ENCODE assay signal across 26 mouse cellular contexts in genomic region chr11:68933885-68934507, GRCm38 (mm10). TPM values are rescaled to one million over a fixed set of nuclear protein-coding genes. Genes with fewer than 3 reads are reported as not detected.
A peak's percentile ranks its signal among the peaks of the same experiment; 100 is the strongest.
DNase-seq lines count a peak whose midpoint lies in the region; ATAC-seq lines count a peak whose summit lies in the region.
"Had no signal": no experiment of that assay in that cellular context is flagged by ENCODE, and none has a peak within 500 bp of the region (broad histone marks: within the 10 kb centered on the region; RNA-seq: fewer than 3 reads in every experiment).

No protein-coding gene starts in this region.

- H3K4me1 ChIP-seq in forebrain, embryonic 12.5 days = no peaks in the 10 kb centered on the region
- H3K4me1 ChIP-seq in forebrain, embryonic 10.5 days = peaks cover under 1% of the 10 kb centered on the region; the same call in 1 of the 2 replicates
- H3K4me1 ChIP-seq in neural tube, embryonic 13.5 days (replicated peaks) = peaks cover under 1% of the 10 kb centered on the region; the same call in 1 of the 2 replicates
- no peaks in the 10 kb centered on the region for H3K4me1 ChIP-seq in midbrain, embryonic 14.5 days (ENCODE audit: control insufficient read depth, insufficient read depth, low read length)
- H3K4me1 ChIP-seq: lung, embryonic 15.5 days had no signal

- no peaks in the 10 kb centered on the region for H3K36me3 ChIP-seq in forebrain, embryonic 12.5 days (replicated peaks)
- no peaks in the 10 kb centered on the region for H3K36me3 ChIP-seq in forebrain, embryonic 10.5 days (replicated peaks)
- H3K36me3 ChIP-seq in neural tube, embryonic 13.5 days = no peaks in the 10 kb centered on the region
- no peaks in the 10 kb centered on the region for H3K36me3 ChIP-seq in midbrain, embryonic 14.5 days (ENCODE audit: control insufficient read depth, insufficient read depth, low read length)
- H3K36me3 ChIP-seq: lung, embryonic 15.5 days had no signal

- no peaks in the 10 kb centered on the region for H3K27me3 ChIP-seq in forebrain, embryonic 12.5 days
- no peaks in the 10 kb centered on the region for H3K27me3 ChIP-seq in forebrain, embryonic 10.5 days (ENCODE audit: poor library complexity, severe bottlenecking)
- H3K27me3 ChIP-seq in neural tube, embryonic 13.5 days = no peaks in the 10 kb centered on the region; the same call in 1 of the 2 replicates
- no peaks in the 10 kb centered on the region for H3K27me3 ChIP-seq in midbrain, embryonic 14.5 days (ENCODE audit: control insufficient read depth, insufficient read depth, low read length)
- H3K27me3 ChIP-seq: lung, embryonic 15.5 days had no signal

- 73% methylated on average over 5 of the region's 5 CpGs for WGBS in forebrain, embryonic 12.5 days
- 82% methylated on average over 5 of the region's 5 CpGs for WGBS in forebrain, embryonic 10.5 days
- 69% methylated on average over 5 of the region's 5 CpGs for WGBS in neural tube, embryonic 13.5 days
- WGBS in midbrain, embryonic 14.5 days = 68% methylated on average over 5 of the region's 5 CpGs

- H3K4me2 ChIP-seq in forebrain, embryonic 12.5 days = no peak overlapping the region
- no peak overlapping the region for H3K4me2 ChIP-seq in neural tube, embryonic 13.5 days
- H3K4me2 ChIP-seq in midbrain, embryonic 14.5 days (ENCODE audit: low read length) = no peak overlapping the region
- H3K4me2 ChIP-seq: heart, embryonic 11.5 days; lung, embryonic 15.5 days had no signal

- peak overlapping the region; percentile 31; the same call in 1 of the 2 replicates for H3K27ac ChIP-seq in forebrain, embryonic 12.5 days
- no peak overlapping the region for H3K27ac ChIP-seq in forebrain, embryonic 10.5 days
- peak overlapping the region; percentile 50; the same call in 1 of the 2 replicates for H3K27ac ChIP-seq in neural tube, embryonic 13.5 days (replicated peaks)
- H3K27ac ChIP-seq in midbrain, embryonic 14.5 days (replicated peaks; ENCODE audit: low read depth, low read length) = peak overlapping the region; percentile 20; the same call in 1 of the 2 replicates
- H3K27ac ChIP-seq: liver, embryonic 14.5 days; lung, embryonic 15.5 days had no signal

- H3K9me3 ChIP-seq in forebrain, embryonic 12.5 days = no peaks in the 10 kb centered on the region
- H3K9me3 ChIP-seq in forebrain, embryonic 10.5 days = no peaks in the 10 kb centered on the region
- no peaks in the 10 kb centered on the region for H3K9me3 ChIP-seq in neural tube, embryonic 13.5 days
- H3K9me3 ChIP-seq in midbrain, embryonic 14.5 days (ENCODE audit: control insufficient read depth, low read length) = no peaks in the 10 kb centered on the region
- H3K9me3 ChIP-seq: lung, embryonic 15.5 days had no signal

- H3K4me3 ChIP-seq in forebrain, embryonic 12.5 days (replicated peaks) = no peak overlapping the region
- no peak overlapping the region for H3K4me3 ChIP-seq in forebrain, embryonic 10.5 days
- H3K4me3 ChIP-seq in neural tube, embryonic 13.5 days = no peak overlapping the region
- H3K4me3 ChIP-seq in midbrain, embryonic 14.5 days (replicated peaks; ENCODE audit: low read depth, low read length) = no peak overlapping the region
- H3K4me3 ChIP-seq: lung, embryonic 15.5 days had no signal

- H3K9ac ChIP-seq in forebrain, embryonic 12.5 days = no peak overlapping the region
- H3K9ac ChIP-seq in neural tube, embryonic 13.5 days = no peak overlapping the region
- H3K9ac ChIP-seq in midbrain, embryonic 14.5 days (replicated peaks; ENCODE audit: low read length) = no peak overlapping the region
- H3K9ac ChIP-seq: liver, embryonic 14.5 days; lung, embryonic 15.5 days had no signal

- no peak for ATAC-seq in forebrain, embryonic 12.5 days (ENCODE audit: low FRiP score)
- no peak for ATAC-seq in neural tube, embryonic 13.5 days (ENCODE audit: low read depth)
- no peak for ATAC-seq in midbrain, embryonic 14.5 days (ENCODE audit: low FRiP score, low TSS enrichment)
- no peak for ATAC-seq in erythroid progenitor cell, adult 5-6 weeks (replicated peaks; ENCODE audit: low FRiP score, poor library complexity, severe bottlenecking)
- ATAC-seq: Patski had no signal

- no peak for DNase-seq in forebrain, embryonic 10.5 days (ENCODE audit: extremely low spot score, low spot score)
- DNase-seq in neural tube, embryonic 10.5 days (ENCODE audit: extremely low spot score, low spot score) = no peak
- DNase-seq in midbrain, embryonic 14.5 days = peak; percentile 46
- no peak for DNase-seq in cerebellum, postnatal 14 days
- DNase-seq in gastrocnemius, postnatal 25 days = no peak
- DNase-seq: adrenal gland, adult 8-10 months; cerebellum, postnatal 25 days; embryo, embryonic 11 days; heart, postnatal 10 days; kidney, adult 2 months; kidney, postnatal 10 days; layer of hippocampus, postnatal 36 days had no signal

RNA-seq across cellular contexts. Expression of gene Odf4, which starts 7.1 kb away (rescaled TPM):
- 0.18 and 0.54 TPM in 2 replicates for polyA plus RNA-seq in forebrain, embryonic 12.5 days (2016; fragmentation: Nextera tagmentation; extraction: Ambion mirVana)
- polyA plus RNA-seq in forebrain, embryonic 10.5 days (2016; fragmentation: Nextera tagmentation; extraction: Ambion mirVana) = not detected in 2 replicates
- 0.40 TPM in 1 of 2 replicates, not detected in the other for polyA plus RNA-seq in neural tube, embryonic 13.5 days (2015; fragmentation: Nextera tagmentation; extraction: Ambion mirVana)
- 0.53 and 1.1 TPM in 2 replicates for polyA plus RNA-seq in midbrain, embryonic 14.5 days (2014; fragmentation: Nextera tagmentation; extraction: Ambion mirVana)
- not detected for total RNA-seq in gastrocnemius, postnatal 25 days (2021)
- not detected in 2 replicates for total RNA-seq in erythroid progenitor cell, adult 5-6 weeks (2015; ENCODE audit: low replicate concordance)
- total RNA-seq in erythroid progenitor cell, adult 5-6 weeks (2017; ENCODE audit: low replicate concordance) = not detected in 2 replicates
- total RNA-seq: gastrocnemius, adult 18-20 months; heart, postnatal 10 days; layer of hippocampus, adult 18-20 months; layer of hippocampus, postnatal 36 days; megakaryocyte progenitor cell, adult 5-6 weeks; monocyte, adult 5-6 weeks had no signal
- polyA plus RNA-seq: embryonic facial prominence, embryonic 14.5 days; heart, embryonic 11.5 days; limb, embryonic 14.5 days; liver, embryonic 14.5 days; lung, embryonic 15.5 days; Patski; small intestine, adult 2 months had no signal

RNA-seq across cellular contexts. Expression of gene Arhgef15, which starts 23.3 kb away (rescaled TPM):
- polyA plus RNA-seq in forebrain, embryonic 12.5 days (2016; fragmentation: Nextera tagmentation; extraction: Ambion mirVana) = 5.6 and 6.4 TPM in 2 replicates
- 6.7 and 6.8 TPM in 2 replicates for polyA plus RNA-seq in forebrain, embryonic 10.5 days (2016; fragmentation: Nextera tagmentation; extraction: Ambion mirVana)
- 14.4 and 14.8 TPM in 2 replicates for polyA plus RNA-seq in neural tube, embryonic 13.5 days (2015; fragmentation: Nextera tagmentation; extraction: Ambion mirVana)
- 19.3 and 19.5 TPM in 2 replicates for polyA plus RNA-seq in midbrain, embryonic 14.5 days (2014; fragmentation: Nextera tagmentation; extraction: Ambion mirVana)
- 1 to 10 TPM; 8.4 to 9.6 TPM for total RNA-seq in gastrocnemius, postnatal 25 days (2021)
- total RNA-seq in erythroid progenitor cell, adult 5-6 weeks (2015; ENCODE audit: low replicate concordance) = not detected in 2 replicates
- not detected in 2 replicates for total RNA-seq in erythroid progenitor cell, adult 5-6 weeks (2017; ENCODE audit: low replicate concordance)
- total RNA-seq: monocyte, adult 5-6 weeks had no signal

RNA-seq across cellular contexts. Expression of gene Rpl26, which starts 32.6 kb away (rescaled TPM):
- 781 and 837 TPM in 2 replicates for polyA plus RNA-seq in forebrain, embryonic 12.5 days (2016; fragmentation: Nextera tagmentation; extraction: Ambion mirVana)
- 1,077 and 1,081 TPM in 2 replicates for polyA plus RNA-seq in forebrain, embryonic 10.5 days (2016; fragmentation: Nextera tagmentation; extraction: Ambion mirVana)
- polyA plus RNA-seq in neural tube, embryonic 13.5 days (2015; fragmentation: Nextera tagmentation; extraction: Ambion mirVana) = 743 and 760 TPM in 2 replicates
- 670 and 732 TPM in 2 replicates for polyA plus RNA-seq in midbrain, embryonic 14.5 days (2014; fragmentation: Nextera tagmentation; extraction: Ambion mirVana)
- 100 to 1,000 TPM; 573 to 637 TPM for total RNA-seq in gastrocnemius, postnatal 25 days (2021)
- 896 and 989 TPM in 2 replicates for total RNA-seq in erythroid progenitor cell, adult 5-6 weeks (2015; ENCODE audit: low replicate concordance)
- total RNA-seq in erythroid progenitor cell, adult 5-6 weeks (2017; ENCODE audit: low replicate concordance) = 751 and 992 TPM in 2 replicates

RNA-seq across cellular contexts. Expression of gene Slc25a35, which starts 33.9 kb away (rescaled TPM):
- 2.1 and 2.6 TPM in 2 replicates for polyA plus RNA-seq in forebrain, embryonic 12.5 days (2016; fragmentation: Nextera tagmentation; extraction: Ambion mirVana)
- polyA plus RNA-seq in forebrain, embryonic 10.5 days (2016; fragmentation: Nextera tagmentation; extraction: Ambion mirVana) = 1.9 and 2.1 TPM in 2 replicates
- polyA plus RNA-seq in neural tube, embryonic 13.5 days (2015; fragmentation: Nextera tagmentation; extraction: Ambion mirVana) = 2.0 and 2.5 TPM in 2 replicates
- 1.1 and 1.9 TPM in 2 replicates for polyA plus RNA-seq in midbrain, embryonic 14.5 days (2014; fragmentation: Nextera tagmentation; extraction: Ambion mirVana)
- total RNA-seq in gastrocnemius, postnatal 25 days (2021) = 1 to 10 TPM; 3.8 to 4.6 TPM
- 3.8 TPM in 1 of 2 replicates, not detected in the other for total RNA-seq in erythroid progenitor cell, adult 5-6 weeks (2015; ENCODE audit: low replicate concordance)
- total RNA-seq in erythroid progenitor cell, adult 5-6 weeks (2017; ENCODE audit: low replicate concordance) = 0.26 TPM in 1 of 2 replicates, not detected in the other

RNA-seq across cellular contexts. Expression of gene Rangrf, which starts 41.0 kb away (rescaled TPM):
- polyA plus RNA-seq in forebrain, embryonic 12.5 days (2016; fragmentation: Nextera tagmentation; extraction: Ambion mirVana) = 54.1 and 57.8 TPM in 2 replicates
- polyA plus RNA-seq in forebrain, embryonic 10.5 days (2016; fragmentation: Nextera tagmentation; extraction: Ambion mirVana) = 90.7 and 97.5 TPM in 2 replicates
- polyA plus RNA-seq in neural tube, embryonic 13.5 days (2015; fragmentation: Nextera tagmentation; extraction: Ambion mirVana) = 27.6 and 33.7 TPM in 2 replicates
- 22.1 and 22.4 TPM in 2 replicates for polyA plus RNA-seq in midbrain, embryonic 14.5 days (2014; fragmentation: Nextera tagmentation; extraction: Ambion mirVana)
- total RNA-seq in gastrocnemius, postnatal 25 days (2021) = 10 to 100 TPM; 59.6 to 60.4 TPM
- 6.8 and 13.4 TPM in 2 replicates for total RNA-seq in erythroid progenitor cell, adult 5-6 weeks (2015; ENCODE audit: low replicate concordance)
- total RNA-seq in erythroid progenitor cell, adult 5-6 weeks (2017; ENCODE audit: low replicate concordance) = 2.7 TPM in 2 replicates
